Mouse (Mus musculus): ENCODE results near the gene Rere. TPM values are rescaled to one million over a fixed set of nuclear protein-coding genes. Genes with fewer than 3 reads are reported as not detected.

The Rere gene
- polyA plus RNA-seq, 1 experiment from 2014 or later, result 8.3 TPM

GRCm38 (mm10) chr4:150457353-150457752 is 175.9 kb downstream of the Rere start:
- ATAC-seq (ENCODE audit: low FRiP score, low TSS enrichment), result no peak
- H3K9ac ChIP-seq (ENCODE audit: low read length), result no peak overlapping the region
- TF ChIP-seq EP300 (optimal IDR thresholded peaks at IDR 0.05), result no peak
- no peak for TF ChIP-seq CTCF (IDR thresholded peaks at IDR 0.05; ENCODE audit: low read depth)
- no peaks in the 10 kb centered on the region for H3K9me3 ChIP-seq (ENCODE audit: control insufficient read depth, low read length)
- no peak overlapping the region for H3K27ac ChIP-seq (replicated peaks)
- no peak overlapping the region for H3K4me2 ChIP-seq (replicated peaks; ENCODE audit: low read depth)
- no peaks in the 10 kb centered on the region for H3K4me1 ChIP-seq (replicated peaks; ENCODE audit: control insufficient read depth, insufficient read depth)
- H3K4me3 ChIP-seq (ENCODE audit: low read depth, low read length), result no peak overlapping the region
- DNase-seq (ENCODE audit: low spot score), result no peak
- no peaks in the 10 kb centered on the region for H3K27me3 ChIP-seq (ENCODE audit: control insufficient read depth, insufficient read depth, low read length)
- 75% methylated on average over 4 of the region's 4 CpGs for WGBS
- H3K36me3 ChIP-seq (ENCODE audit: control insufficient read depth, insufficient read depth, low read length), result no peaks in the 10 kb centered on the region

- H3K27ac ChIP-seq (replicated peaks), result no peak overlapping the region
- H3K36me3 ChIP-seq (ENCODE audit: control insufficient read depth, insufficient read depth, low read length), result no peaks in the 10 kb centered on the region
- no peak overlapping the region for H3K4me2 ChIP-seq (replicated peaks; ENCODE audit: low read depth)
- no peaks in the 10 kb centered on the region for H3K4me1 ChIP-seq (replicated peaks; ENCODE audit: control insufficient read depth, insufficient read depth)
- no peak overlapping the region for H3K4me3 ChIP-seq (ENCODE audit: low read depth, low read length)
- WGBS, result 64% methylated on average over 7 of the region's 7 CpGs
- TF ChIP-seq CTCF (IDR thresholded peaks at IDR 0.05; ENCODE audit: low read depth), result no peak
- TF ChIP-seq EP300 (optimal IDR thresholded peaks at IDR 0.05), result no peak
- ATAC-seq (ENCODE audit: low FRiP score, low TSS enrichment) (no peak), DNase-seq (ENCODE audit: low spot score) (no peak)
- no peaks in the 10 kb centered on the region for H3K27me3 ChIP-seq (ENCODE audit: control insufficient read depth, insufficient read depth, low read length)
- H3K9ac ChIP-seq (ENCODE audit: low read length), result no peak overlapping the region
- no peaks in the 10 kb centered on the region for H3K9me3 ChIP-seq (ENCODE audit: control insufficient read depth, low read length)
Observed at GRCm38 (mm10) chr4:150457771-150458170, 176.3 kb downstream of the Rere start.

- Histone ChIP-seq H3K4me2 (replicated peaks; ENCODE audit: low read depth) (no peak overlapping the region), H3K27ac (replicated peaks) (no peak overlapping the region), H3K9me3 (ENCODE audit: control insufficient read depth, low read length) (no peaks in the 10 kb centered on the region), H3K4me3 (ENCODE audit: low read depth, low read length) (no peak overlapping the region), H3K36me3 (ENCODE audit: control insufficient read depth, insufficient read depth, low read length) (no peaks in the 10 kb centered on the region), H3K4me1 (replicated peaks; ENCODE audit: control insufficient read depth, insufficient read depth) (0 out of 2 replicates have a peak, but pooled peaks cover 2% of the 10 kb centered on the region), H3K9ac (ENCODE audit: low read length) (no peak overlapping the region), H3K27me3 (ENCODE audit: control insufficient read depth, insufficient read depth, low read length) (no peaks in the 10 kb centered on the region)
- TF ChIP-seq CTCF (IDR thresholded peaks at IDR 0.05; ENCODE audit: low read depth), result no peak
- TF ChIP-seq EP300 (optimal IDR thresholded peaks at IDR 0.05), result no peak
- DNase-seq (ENCODE audit: low spot score) (no peak), ATAC-seq (ENCODE audit: low FRiP score, low TSS enrichment) (no peak)
- WGBS, result 50% methylated on average over 6 of the region's 6 CpGs
Observed at GRCm38 (mm10) chr4:150459022-150459794, 177.8 kb downstream of the Rere start.

- Histone ChIP-seq H3K36me3 (ENCODE audit: control insufficient read depth, insufficient read depth, low read length) (no peaks in the 10 kb centered on the region), H3K9ac (ENCODE audit: low read length) (no peak overlapping the region), H3K27ac (replicated peaks) (no peak overlapping the region), H3K4me2 (replicated peaks; ENCODE audit: low read depth) (no peak overlapping the region), H3K4me3 (ENCODE audit: low read depth, low read length) (no peak overlapping the region), H3K4me1 (replicated peaks; ENCODE audit: control insufficient read depth, insufficient read depth) (0 out of 2 replicates have a peak, but pooled peaks cover 2% of the 10 kb centered on the region), H3K27me3 (ENCODE audit: control insufficient read depth, insufficient read depth, low read length) (no peaks in the 10 kb centered on the region), H3K9me3 (ENCODE audit: control insufficient read depth, low read length) (no peaks in the 10 kb centered on the region)
- no peak for TF ChIP-seq CTCF (IDR thresholded peaks at IDR 0.05; ENCODE audit: low read depth)
- 56% methylated on average over 5 of the region's 5 CpGs for WGBS
- ATAC-seq (ENCODE audit: low FRiP score, low TSS enrichment), result no peak
- no peak for DNase-seq (ENCODE audit: low spot score)
Observed at GRCm38 (mm10) chr4:150460451-150460850, 179.0 kb downstream of the Rere start.

GRCm38 (mm10) chr4:150461011-150461410 is 179.6 kb downstream of the Rere start:
- H3K4me1 ChIP-seq (replicated peaks; ENCODE audit: control insufficient read depth, insufficient read depth), result 0 out of 2 replicates have a peak, but pooled peaks cover 2% of the 10 kb centered on the region
- DNase-seq (ENCODE audit: low spot score), result no peak
- no peak for ATAC-seq (ENCODE audit: low FRiP score, low TSS enrichment)
- 76% methylated on average over 5 of the region's 5 CpGs for whole genome bisulfite sequencing
- no peaks in the 10 kb centered on the region for H3K9me3 ChIP-seq (ENCODE audit: control insufficient read depth, low read length)
- no peaks in the 10 kb centered on the region for H3K36me3 ChIP-seq (ENCODE audit: control insufficient read depth, insufficient read depth, low read length)
- no peaks in the 10 kb centered on the region for H3K27me3 ChIP-seq (ENCODE audit: control insufficient read depth, insufficient read depth, low read length)
- no peak overlapping the region for H3K27ac ChIP-seq (replicated peaks)
- no peak overlapping the region for H3K9ac ChIP-seq (ENCODE audit: low read length)
- H3K4me2 ChIP-seq (replicated peaks; ENCODE audit: low read depth), result no peak overlapping the region
- no peak for TF ChIP-seq EP300 (optimal IDR thresholded peaks at IDR 0.05)
- H3K4me3 ChIP-seq (ENCODE audit: low read depth, low read length), result no peak overlapping the region

- no peak overlapping the region for H3K4me2 ChIP-seq (replicated peaks; ENCODE audit: low read depth)
- H3K36me3 ChIP-seq (ENCODE audit: control insufficient read depth, insufficient read depth, low read length), result no peaks in the 10 kb centered on the region
- 35% methylated on average over 6 of the region's 6 CpGs for WGBS
- ATAC-seq (ENCODE audit: low FRiP score, low TSS enrichment), result 0 out of 2 replicates have a peak, but pooled peaks have one; percentile 62
- no peak overlapping the region for H3K4me3 ChIP-seq (ENCODE audit: low read depth, low read length)
- DNase-seq (ENCODE audit: low spot score), result no peak
- H3K27me3 ChIP-seq (ENCODE audit: control insufficient read depth, insufficient read depth, low read length), result no peaks in the 10 kb centered on the region
- TF ChIP-seq CTCF (IDR thresholded peaks at IDR 0.05; ENCODE audit: low read depth), result no peak
- no peak for TF ChIP-seq EP300 (optimal IDR thresholded peaks at IDR 0.05)
- no peak overlapping the region for H3K27ac ChIP-seq (replicated peaks)
- H3K9ac ChIP-seq (ENCODE audit: low read length), result no peak overlapping the region
- H3K4me1 ChIP-seq (replicated peaks; ENCODE audit: control insufficient read depth, insufficient read depth), result 0 out of 2 replicates have a peak, but pooled peaks cover 2% of the 10 kb centered on the region
- H3K9me3 ChIP-seq (ENCODE audit: control insufficient read depth, low read length), result no peaks in the 10 kb centered on the region
Observed at GRCm38 (mm10) chr4:150461427-150462189, 180.2 kb downstream of the Rere start.
